Mouse (Mus musculus): ENCODE data around the gene Serpina6.

DNA sequence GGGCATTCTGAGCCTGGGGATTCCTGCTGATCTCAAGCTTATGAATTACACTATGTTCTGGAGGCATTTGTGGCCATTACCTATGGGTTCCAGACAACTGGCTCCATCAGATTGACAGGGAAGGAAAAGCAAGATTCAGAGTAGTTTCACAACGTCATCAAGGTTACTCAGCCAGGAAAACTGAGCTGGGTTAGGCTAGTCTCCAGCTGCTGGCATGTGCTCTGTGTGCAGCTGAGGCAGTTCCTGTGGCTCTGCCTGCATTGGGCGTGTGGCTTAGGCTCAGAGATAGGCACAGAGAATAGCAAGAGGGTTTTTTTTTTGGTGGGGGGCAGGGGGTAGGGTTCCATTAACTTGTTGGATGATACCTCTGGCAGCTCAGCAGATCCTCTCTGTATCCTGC, 48.5 kb upstream of the Serpina6 start:
- TF ChIP-seq TAL1 (conservative IDR thresholded peaks at IDR 0.05; ENCODE audit: low read depth, low read length) = no peak
- no peak for TF ChIP-seq CTCF (IDR thresholded peaks at IDR 0.05; ENCODE audit: low read depth, low read length)
- TF ChIP-seq GATA1 (IDR thresholded peaks at IDR 0.05; ENCODE audit: borderline replicate concordance, low read length) = no peak
- TF ChIP-seq GATA2 (IDR thresholded peaks at IDR 0.05; ENCODE audit: borderline replicate concordance, low read depth, low read length) = no peak
- TF ChIP-seq POLR2AphosphoS5 (IDR thresholded peaks at IDR 0.05; ENCODE audit: insufficient replicate concordance, low read depth, low read length) = no peak

Measured in G1E (cell line).